Mouse (Mus musculus): Measurements from ENCODE around the gene Myl10. TPM values are rescaled to one million over a fixed set of nuclear protein-coding genes. Genes with fewer than 3 reads are reported as not detected.

The Myl10 gene
- 0.07 TPM for polyA plus RNA-seq (2012; fragmentation: generic; extraction: Trizol)
- long read RNA-seq, experiment 1, result 0 reads
- long read RNA-seq, experiment 2, result 0 reads

- Histone ChIP-seq H3K79me3 (ENCODE audit: low read depth) (no peaks in the 10 kb centered on the region), H3K27me3 (ENCODE audit: control insufficient read depth, insufficient read depth, insufficient read length) (no peaks in the 10 kb centered on the region), H3K79me2 (ENCODE audit: control insufficient read depth, insufficient read depth) (no peaks in the 10 kb centered on the region), H3ac (ENCODE audit: control insufficient read depth, insufficient read length, low read depth) (no peak within 1 kb of the TSS), H3K4me3 (ENCODE audit: insufficient read depth, poor library complexity, severe bottlenecking) (no peak within 1 kb of the TSS), H3K36me3 (ENCODE audit: control insufficient read depth, insufficient read depth) (no peaks in the 10 kb centered on the region)
- TF ChIP-seq MYOD1 (IDR thresholded peaks at IDR 0.05; ENCODE audit: control insufficient read depth, insufficient read length, low read depth) (no peak), CEBPB (IDR thresholded peaks at IDR 0.05; ENCODE audit: low read depth) (no peak), CTCF (IDR thresholded peaks at IDR 0.05; ENCODE audit: control insufficient read depth, insufficient read depth, insufficient read length) (no peak), USF1 (IDR thresholded peaks at IDR 0.05; ENCODE audit: low read depth) (no peak), MYOG (IDR thresholded peaks at IDR 0.05; ENCODE audit: control insufficient read depth, extremely low read depth, insufficient read length) (no peak), MAX (IDR thresholded peaks at IDR 0.05) (no peak), FOSL1 (IDR thresholded peaks at IDR 0.05; ENCODE audit: insufficient read depth, low read length, poor library complexity, severe bottlenecking) (no peak)
Measured at GRCm38 (mm10) chr5:136692784-136693183, at the start of gene Myl10. Gene Myl10 (plus strand): TSS chr5:136693146.

DNA sequence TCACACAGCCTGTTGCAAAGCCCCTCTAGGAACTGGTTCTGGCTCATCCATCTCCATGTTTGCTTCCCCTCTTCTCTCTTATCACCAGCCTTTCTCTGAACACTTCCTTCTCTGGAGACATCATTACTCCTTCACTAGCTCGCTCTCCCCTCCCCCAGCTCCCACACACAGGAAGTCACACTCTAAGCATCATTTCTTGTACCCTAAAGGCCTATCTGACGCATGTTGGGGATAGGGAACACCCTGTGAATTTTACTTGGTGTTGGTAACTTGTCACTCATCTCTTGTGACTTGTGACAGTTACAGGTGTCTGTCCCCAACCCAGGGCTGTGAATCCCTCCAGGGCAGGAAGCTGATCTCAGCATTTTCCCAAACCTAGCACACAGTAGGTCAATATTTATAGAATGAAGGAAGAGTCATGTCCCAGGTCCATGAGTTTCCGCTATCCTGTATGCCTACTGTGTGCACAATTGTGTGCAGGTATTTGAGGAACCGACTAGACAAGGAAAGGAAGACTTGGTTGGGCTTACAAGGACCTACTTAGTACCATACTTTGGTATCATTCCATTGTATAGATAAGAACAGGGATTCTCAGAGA lies 46.1 kb upstream of the Myl10 start:
- no peak overlapping the region for H3K4me3 ChIP-seq (ENCODE audit: insufficient read depth, poor library complexity, severe bottlenecking)
- no peak for TF ChIP-seq MYOD1 (IDR thresholded peaks at IDR 0.05; ENCODE audit: control insufficient read depth, insufficient read length, low read depth)
- TF ChIP-seq CTCF (IDR thresholded peaks at IDR 0.05; ENCODE audit: control insufficient read depth, insufficient read depth, insufficient read length), result no peak
- no peak for TF ChIP-seq MYOG (IDR thresholded peaks at IDR 0.05; ENCODE audit: control insufficient read depth, extremely low read depth, insufficient read length)
- TF ChIP-seq CEBPB (IDR thresholded peaks at IDR 0.05; ENCODE audit: low read depth), result no peak
- no peak for TF ChIP-seq FOSL1 (IDR thresholded peaks at IDR 0.05; ENCODE audit: insufficient read depth, low read length, poor library complexity, severe bottlenecking)
- H3K27me3 ChIP-seq (ENCODE audit: control insufficient read depth, insufficient read depth, insufficient read length), result no peaks in the 10 kb centered on the region
- no peaks in the 10 kb centered on the region for H3K79me3 ChIP-seq (ENCODE audit: low read depth)
- no peaks in the 10 kb centered on the region for H3K36me3 ChIP-seq (ENCODE audit: control insufficient read depth, insufficient read depth)
- no peak overlapping the region for H3ac ChIP-seq (ENCODE audit: control insufficient read depth, insufficient read length, low read depth)
- H3K79me2 ChIP-seq (ENCODE audit: control insufficient read depth, insufficient read depth), result no peaks in the 10 kb centered on the region

- H3K36me3 ChIP-seq (ENCODE audit: control insufficient read depth, insufficient read depth), result no peaks in the 10 kb centered on the region
- H3K79me2 ChIP-seq (ENCODE audit: control insufficient read depth, insufficient read depth), result no peaks in the 10 kb centered on the region
- TF ChIP-seq MYOD1 (IDR thresholded peaks at IDR 0.05; ENCODE audit: control insufficient read depth, insufficient read length, low read depth) (no peak), CEBPB (IDR thresholded peaks at IDR 0.05; ENCODE audit: low read depth) (no peak), CTCF (IDR thresholded peaks at IDR 0.05; ENCODE audit: control insufficient read depth, insufficient read depth, insufficient read length) (no peak), MAX (IDR thresholded peaks at IDR 0.05) (no peak), MYOG (IDR thresholded peaks at IDR 0.05; ENCODE audit: control insufficient read depth, extremely low read depth, insufficient read length) (no peak), FOSL1 (IDR thresholded peaks at IDR 0.05; ENCODE audit: insufficient read depth, low read length, poor library complexity, severe bottlenecking) (no peak), USF1 (IDR thresholded peaks at IDR 0.05; ENCODE audit: low read depth) (no peak)
- H3ac ChIP-seq (ENCODE audit: control insufficient read depth, insufficient read length, low read depth), result no peak overlapping the region
- H3K79me3 ChIP-seq (ENCODE audit: low read depth), result no peaks in the 10 kb centered on the region
- H3K4me3 ChIP-seq (ENCODE audit: insufficient read depth, poor library complexity, severe bottlenecking), result no peak overlapping the region
- H3K27me3 ChIP-seq (ENCODE audit: control insufficient read depth, insufficient read depth, insufficient read length), result no peaks in the 10 kb centered on the region
Measured at GRCm38 (mm10) chr5:136649071-136649470, 43.9 kb upstream of the Myl10 start.

DNA sequence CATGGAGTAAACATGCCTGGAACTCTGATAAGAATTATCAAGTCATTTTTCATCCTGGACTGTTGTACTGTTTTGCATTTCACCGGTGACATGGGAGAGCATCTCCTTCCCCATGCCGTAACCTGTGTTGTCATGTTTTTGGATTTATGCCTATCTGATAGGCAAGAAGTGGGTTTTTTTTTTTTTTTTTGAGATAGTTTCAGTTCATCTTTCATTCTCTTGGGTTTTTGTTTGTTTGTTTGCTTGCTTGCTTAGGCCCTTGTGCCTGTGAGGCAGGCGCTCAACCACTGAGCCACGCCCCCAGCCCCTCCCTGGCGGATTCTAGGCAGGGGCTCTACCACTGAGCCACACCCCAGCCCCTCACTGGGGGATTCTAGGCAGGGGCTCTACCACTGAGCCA lies 43.3 kb upstream of the Myl10 start:
- no peak overlapping the region for H3ac ChIP-seq (ENCODE audit: control insufficient read depth, insufficient read length, low read depth)
- no peaks in the 10 kb centered on the region for H3K79me3 ChIP-seq (ENCODE audit: low read depth)
- H3K36me3 ChIP-seq (ENCODE audit: control insufficient read depth, insufficient read depth), result no peaks in the 10 kb centered on the region
- H3K79me2 ChIP-seq (ENCODE audit: control insufficient read depth, insufficient read depth), result no peaks in the 10 kb centered on the region
- TF ChIP-seq MYOG (IDR thresholded peaks at IDR 0.05; ENCODE audit: control insufficient read depth, extremely low read depth, insufficient read length) (no peak), FOSL1 (IDR thresholded peaks at IDR 0.05; ENCODE audit: insufficient read depth, low read length, poor library complexity, severe bottlenecking) (no peak), MAX (IDR thresholded peaks at IDR 0.05) (no peak), MYOD1 (IDR thresholded peaks at IDR 0.05; ENCODE audit: control insufficient read depth, insufficient read length, low read depth) (no peak), CEBPB (IDR thresholded peaks at IDR 0.05; ENCODE audit: low read depth) (no peak), CTCF (IDR thresholded peaks at IDR 0.05; ENCODE audit: control insufficient read depth, insufficient read depth, insufficient read length) (no peak), USF1 (IDR thresholded peaks at IDR 0.05; ENCODE audit: low read depth) (no peak)
- H3K27me3 ChIP-seq (ENCODE audit: control insufficient read depth, insufficient read depth, insufficient read length), result no peaks in the 10 kb centered on the region
- no peak overlapping the region for H3K4me3 ChIP-seq (ENCODE audit: insufficient read depth, poor library complexity, severe bottlenecking)

- Histone ChIP-seq H3ac (ENCODE audit: control insufficient read depth, insufficient read length, low read depth) (no peak overlapping the region), H3K4me3 (ENCODE audit: insufficient read depth, poor library complexity, severe bottlenecking) (no peak overlapping the region), H3K79me3 (ENCODE audit: low read depth) (no peaks in the 10 kb centered on the region), H3K79me2 (ENCODE audit: control insufficient read depth, insufficient read depth) (no peaks in the 10 kb centered on the region), H3K27me3 (ENCODE audit: control insufficient read depth, insufficient read depth, insufficient read length) (no peaks in the 10 kb centered on the region), H3K36me3 (ENCODE audit: control insufficient read depth, insufficient read depth) (no peaks in the 10 kb centered on the region)
- TF ChIP-seq USF1 (IDR thresholded peaks at IDR 0.05; ENCODE audit: low read depth), result no peak
- no peak for TF ChIP-seq CEBPB (IDR thresholded peaks at IDR 0.05; ENCODE audit: low read depth)
- TF ChIP-seq MAX (IDR thresholded peaks at IDR 0.05), result no peak
- no peak for TF ChIP-seq CTCF (IDR thresholded peaks at IDR 0.05; ENCODE audit: control insufficient read depth, insufficient read depth, insufficient read length)
- no peak for TF ChIP-seq FOSL1 (IDR thresholded peaks at IDR 0.05; ENCODE audit: insufficient read depth, low read length, poor library complexity, severe bottlenecking)
- TF ChIP-seq MYOG (IDR thresholded peaks at IDR 0.05; ENCODE audit: control insufficient read depth, extremely low read depth, insufficient read length), result no peak
Measured at GRCm38 (mm10) chr5:136654481-136654880, 38.5 kb upstream of the Myl10 start.
